In genomic region chr11:80532966-80533365, GRCm38 (mm10) we compare ENCODE assay signal across 22 mouse cellular contexts.
"Had no signal": no experiment of that assay in that cellular context is flagged by ENCODE, and none has a peak within 500 bp of the region (broad histone marks: within the 10 kb centered on the region; RNA-seq: fewer than 3 reads in every experiment).

No protein-coding gene starts in this region.

- DNase-seq: kidney, adult 11 months; kidney, adult 8-10 months; kidney, postnatal 25 days; layer of hippocampus, postnatal 36 days; liver; lung, adult 18-20 months; lung, postnatal 10 days; lung, postnatal 36 days; right cerebral cortex, postnatal 14 days; right cerebral cortex, postnatal 4 days; thymus, adult 2 months; thymus, postnatal 36 days had no signal

- H3K4me2 ChIP-seq: limb, embryonic 13.5 days; liver, embryonic 12.5 days; liver, embryonic 15.5 days; lung, embryonic 15.5 days; midbrain, embryonic 12.5 days; midbrain, embryonic 15.5 days; neural tube, embryonic 13.5 days had no signal

- H3K27ac ChIP-seq: layer of hippocampus, adult 2 months; limb, embryonic 10.5 days; limb, embryonic 13.5 days; liver, embryonic 12.5 days; liver, embryonic 15.5 days; lung, embryonic 15.5 days; midbrain, embryonic 12.5 days; midbrain, embryonic 15.5 days; neural tube, embryonic 13.5 days; stomach, postnatal 0 days had no signal

- H3K9ac ChIP-seq: limb, embryonic 13.5 days; liver, embryonic 12.5 days; liver, embryonic 15.5 days; lung, embryonic 15.5 days; midbrain, embryonic 12.5 days; midbrain, embryonic 15.5 days; neural tube, embryonic 13.5 days had no signal

- H3K4me1 ChIP-seq: limb, embryonic 10.5 days; limb, embryonic 13.5 days; liver, embryonic 12.5 days; liver, embryonic 15.5 days; lung, embryonic 15.5 days; midbrain, embryonic 12.5 days; midbrain, embryonic 15.5 days; neural tube, embryonic 13.5 days had no signal

- H3K4me3 ChIP-seq: layer of hippocampus, adult 2 months; limb, embryonic 10.5 days; limb, embryonic 13.5 days; liver, embryonic 12.5 days; liver, embryonic 15.5 days; lung, embryonic 15.5 days; midbrain, embryonic 12.5 days; midbrain, embryonic 15.5 days; neural tube, embryonic 13.5 days had no signal

- H3K36me3 ChIP-seq: limb, embryonic 10.5 days; limb, embryonic 13.5 days; liver, embryonic 12.5 days; liver, embryonic 15.5 days; lung, embryonic 15.5 days; midbrain, embryonic 12.5 days; midbrain, embryonic 15.5 days; neural tube, embryonic 13.5 days had no signal

- H3K9me3 ChIP-seq: limb, embryonic 10.5 days; limb, embryonic 13.5 days; liver, embryonic 12.5 days; liver, embryonic 15.5 days; lung, embryonic 15.5 days; midbrain, embryonic 12.5 days; midbrain, embryonic 15.5 days; neural tube, embryonic 13.5 days had no signal

- ATAC-seq: liver, embryonic 12.5 days; midbrain, embryonic 15.5 days had no signal

- H3K27me3 ChIP-seq: limb, embryonic 13.5 days; liver, embryonic 15.5 days; lung, embryonic 15.5 days; midbrain, embryonic 12.5 days; midbrain, embryonic 15.5 days; neural tube, embryonic 13.5 days had no signal
